Mouse (Mus musculus): ENCODE results near the gene Nin. TPM values are rescaled to one million over a fixed set of nuclear protein-coding genes. Genes with fewer than 3 reads are reported as not detected.

The Nin gene
- polyA plus RNA-seq, 1 experiment from 2014 or later, result 9.1 TPM

GRCm38 (mm10) chr12:70047281-70047680, 66.2 kb downstream of the Nin start:
- H3K9ac ChIP-seq (replicated peaks), result no peak overlapping the region
- H3K27me3 ChIP-seq (replicated peaks), result no peaks in the 10 kb centered on the region
- H3K9me3 ChIP-seq (replicated peaks), result no peaks in the 10 kb centered on the region
- no peak overlapping the region for H3K4me2 ChIP-seq
- H3K4me1 ChIP-seq, result no peaks in the 10 kb centered on the region
- 92% methylated on average over 7 of the region's 7 CpGs for WGBS
- no peak overlapping the region for H3K4me3 ChIP-seq (replicated peaks)
- peaks cover 84% of the 10 kb centered on the region for H3K36me3 ChIP-seq
- H3K27ac ChIP-seq (replicated peaks), result no peak overlapping the region
- ATAC-seq (ENCODE audit: low FRiP score), result no peak

- H3K4me1 ChIP-seq, result no peaks in the 10 kb centered on the region
- ATAC-seq (ENCODE audit: low FRiP score), result no peak
- H3K27ac ChIP-seq (replicated peaks), result no peak overlapping the region
- no peak overlapping the region for H3K9ac ChIP-seq (replicated peaks)
- no peaks in the 10 kb centered on the region for H3K27me3 ChIP-seq (replicated peaks)
- no peaks in the 10 kb centered on the region for H3K9me3 ChIP-seq (replicated peaks)
- no peak overlapping the region for H3K4me3 ChIP-seq (replicated peaks)
- WGBS, result 80% methylated on average over 4 of the region's 4 CpGs
- H3K4me2 ChIP-seq, result no peak overlapping the region
- peaks cover 79% of the 10 kb centered on the region for H3K36me3 ChIP-seq
Measured at GRCm38 (mm10) chr12:70044353-70044752, 69.2 kb downstream of the Nin start.

GRCm38 (mm10) chr12:70043421-70043820, 70.1 kb downstream of the Nin start:
- Histone ChIP-seq H3K27ac (replicated peaks) (no peak overlapping the region), H3K4me3 (replicated peaks) (no peak overlapping the region), H3K9me3 (replicated peaks) (no peaks in the 10 kb centered on the region), H3K4me1 (no peaks in the 10 kb centered on the region), H3K4me2 (no peak overlapping the region), H3K27me3 (replicated peaks) (no peaks in the 10 kb centered on the region), H3K9ac (replicated peaks) (no peak overlapping the region), H3K36me3 (peaks cover 75% of the 10 kb centered on the region)
- no peak for ATAC-seq (ENCODE audit: low FRiP score)
- WGBS, result 93% methylated on average over 13 of the region's 13 CpGs

- WGBS, result 85% methylated on average over 6 of the region's 6 CpGs
- H3K4me2 ChIP-seq, result no peak overlapping the region
- H3K27ac ChIP-seq (replicated peaks), result no peak overlapping the region
- no peaks in the 10 kb centered on the region for H3K27me3 ChIP-seq (replicated peaks)
- H3K4me3 ChIP-seq (replicated peaks), result no peak overlapping the region
- H3K4me1 ChIP-seq, result no peaks in the 10 kb centered on the region
- no peak for ATAC-seq (ENCODE audit: low FRiP score)
- no peak overlapping the region for H3K9ac ChIP-seq (replicated peaks)
- peaks cover 67% of the 10 kb centered on the region for H3K36me3 ChIP-seq
- H3K9me3 ChIP-seq (replicated peaks), result no peaks in the 10 kb centered on the region
Measured at GRCm38 (mm10) chr12:70040981-70041380, 72.5 kb downstream of the Nin start.

GRCm38 (mm10) chr12:70036722-70037305, 76.7 kb downstream of the Nin start:
- no peak for ATAC-seq (ENCODE audit: low FRiP score)
- 92% methylated on average over 19 of the region's 19 CpGs for WGBS
- Histone ChIP-seq H3K4me1 (no peaks in the 10 kb centered on the region), H3K4me3 (replicated peaks) (no peak overlapping the region), H3K27ac (replicated peaks) (no peak overlapping the region), H3K9ac (replicated peaks) (no peak overlapping the region), H3K4me2 (no peak overlapping the region), H3K36me3 (peaks cover 51% of the 10 kb centered on the region), H3K27me3 (replicated peaks) (no peaks in the 10 kb centered on the region), H3K9me3 (replicated peaks) (no peaks in the 10 kb centered on the region)

- peaks cover 58% of the 10 kb centered on the region for H3K36me3 ChIP-seq
Measured at GRCm38 (mm10) chr12:70026233-70026632, 87.3 kb downstream of the Nin start.

GRCm38 (mm10) chr12:70025431-70025830, 88.1 kb downstream of the Nin start:
- Histone ChIP-seq H3K9me3 (replicated peaks) (no peaks in the 10 kb centered on the region), H3K4me2 (no peak overlapping the region), H3K4me1 (no peaks in the 10 kb centered on the region), H3K36me3 (peaks cover 58% of the 10 kb centered on the region), H3K27ac (replicated peaks) (no peak overlapping the region), H3K9ac (replicated peaks) (no peak overlapping the region), H3K4me3 (replicated peaks) (no peak overlapping the region), H3K27me3 (replicated peaks) (no peaks in the 10 kb centered on the region)
- 91% methylated on average over 6 of the region's 6 CpGs for WGBS
- no peak for ATAC-seq (ENCODE audit: low FRiP score)

More at GRCm38 (mm10) chr12:70026233-70026632, 87.3 kb downstream of the Nin start:
- no peaks in the 10 kb centered on the region for H3K9me3 ChIP-seq (replicated peaks)
- no peaks in the 10 kb centered on the region for H3K4me1 ChIP-seq
- no peak overlapping the region for H3K4me2 ChIP-seq
- H3K9ac ChIP-seq (replicated peaks), result no peak overlapping the region
- no peak for ATAC-seq (ENCODE audit: low FRiP score)
- no peaks in the 10 kb centered on the region for H3K27me3 ChIP-seq (replicated peaks)
- no peak overlapping the region for H3K27ac ChIP-seq (replicated peaks)
- H3K4me3 ChIP-seq (replicated peaks), result no peak overlapping the region

GRCm38 (mm10) chr12:70023580-70023979, 89.9 kb downstream of the Nin start:
- no peaks in the 10 kb centered on the region for H3K27me3 ChIP-seq (replicated peaks)

GRCm38 (mm10) chr12:70018153-70018552, 95.4 kb downstream of the Nin start:
- no peak overlapping the region for H3K27ac ChIP-seq (replicated peaks)
- ATAC-seq (ENCODE audit: low FRiP score), result no peak

More at GRCm38 (mm10) chr12:70023580-70023979, 89.9 kb downstream of the Nin start:
- H3K4me3 ChIP-seq (replicated peaks), result no peak overlapping the region
- H3K27ac ChIP-seq (replicated peaks), result no peak overlapping the region
- H3K36me3 ChIP-seq, result peaks cover 65% of the 10 kb centered on the region
- no peak overlapping the region for H3K9ac ChIP-seq (replicated peaks)
- no peaks in the 10 kb centered on the region for H3K9me3 ChIP-seq (replicated peaks)
- H3K4me2 ChIP-seq, result no peak overlapping the region
- 89% methylated on average over 4 of the region's 4 CpGs for WGBS
- no peaks in the 10 kb centered on the region for H3K4me1 ChIP-seq
- ATAC-seq (ENCODE audit: low FRiP score), result no peak

GRCm38 (mm10) chr12:70015936-70016335, 97.6 kb downstream of the Nin start:
- Histone ChIP-seq H3K27me3 (replicated peaks) (no peaks in the 10 kb centered on the region), H3K4me2 (no peak overlapping the region), H3K9ac (replicated peaks) (no peak overlapping the region), H3K4me3 (replicated peaks) (no peak overlapping the region), H3K9me3 (replicated peaks) (no peaks in the 10 kb centered on the region), H3K36me3 (peaks cover 56% of the 10 kb centered on the region), H3K27ac (replicated peaks) (no peak overlapping the region), H3K4me1 (no peaks in the 10 kb centered on the region)
- 76% methylated on average over 4 of the region's 4 CpGs for WGBS
- no peak for ATAC-seq (ENCODE audit: low FRiP score)

More at GRCm38 (mm10) chr12:70018153-70018552, 95.4 kb downstream of the Nin start:
- peaks cover 66% of the 10 kb centered on the region for H3K36me3 ChIP-seq
- 89% methylated on average over 4 of the region's 4 CpGs for WGBS
- no peaks in the 10 kb centered on the region for H3K4me1 ChIP-seq
- H3K9ac ChIP-seq (replicated peaks), result no peak overlapping the region
- H3K9me3 ChIP-seq (replicated peaks), result no peaks in the 10 kb centered on the region
- no peaks in the 10 kb centered on the region for H3K27me3 ChIP-seq (replicated peaks)
- H3K4me2 ChIP-seq, result no peak overlapping the region
- no peak overlapping the region for H3K4me3 ChIP-seq (replicated peaks)

GRCm38 (mm10) chr12:70011681-70012080, 101.8 kb downstream of the Nin start:
- Histone ChIP-seq H3K9ac (replicated peaks) (no peak overlapping the region), H3K4me3 (replicated peaks) (no peak overlapping the region), H3K27me3 (replicated peaks) (no peaks in the 10 kb centered on the region), H3K27ac (replicated peaks) (no peak overlapping the region), H3K4me1 (no peaks in the 10 kb centered on the region), H3K36me3 (peaks cover 32% of the 10 kb centered on the region), H3K4me2 (no peak overlapping the region), H3K9me3 (replicated peaks) (no peaks in the 10 kb centered on the region)
- 57% methylated on average over 5 of the region's 5 CpGs for WGBS
- no peak for ATAC-seq (ENCODE audit: low FRiP score)

GRCm38 (mm10) chr12:70010356-70010755, 103.2 kb downstream of the Nin start:
- WGBS, result 91% methylated on average over 4 of the region's 4 CpGs
- Histone ChIP-seq H3K9me3 (replicated peaks) (no peaks in the 10 kb centered on the region), H3K27ac (replicated peaks) (no peak overlapping the region), H3K4me2 (no peak overlapping the region), H3K4me1 (no peaks in the 10 kb centered on the region), H3K36me3 (peaks cover 23% of the 10 kb centered on the region), H3K9ac (replicated peaks) (no peak overlapping the region), H3K27me3 (replicated peaks) (no peaks in the 10 kb centered on the region), H3K4me3 (replicated peaks) (no peak overlapping the region)
- no peak for ATAC-seq (ENCODE audit: low FRiP score)
